Mouse (Mus musculus) liver, embryonic 15.5 days (tissue): ENCODE measurements around the gene Atp2b4. TPM values are rescaled to one million over a fixed set of nuclear protein-coding genes. Genes with fewer than 3 reads are reported as not detected.

Source experiments
- ATAC-seq: fragments of 200-750 bp; cut with Nextera tagmentation; 2 replicates; pipeline ENCODE4 v1.8.0; 2017; ENCODE audit warnings: moderate number of reproducible peaks, mild to moderate bottlenecking, moderate library complexity; ENCODE audit not compliant: insufficient read depth
- H3K27ac ChIP-seq: fragments of 300-500 bp; sonication (generic); replicated peaks from 2 replicates; pipeline ENCODE4 v1.5.1; 2015; ENCODE audit warnings: mild to moderate bottlenecking, inconsistent platforms
- H3K27me3 ChIP-seq: fragments of 300-500 bp; sonication (generic); 2 replicates; pipeline ENCODE4 v1.6.1; 2015; ENCODE audit warnings: mild to moderate bottlenecking, inconsistent platforms
- H3K36me3 ChIP-seq: fragments of 300-500 bp; sonication (generic); replicated peaks from 2 replicates; pipeline ENCODE4 v1.6.1; 2015; ENCODE audit warnings: moderate library complexity, mild to moderate bottlenecking, inconsistent platforms
- H3K4me1 ChIP-seq: fragments of 300-500 bp; sonication (generic); replicated peaks from 2 replicates; pipeline ENCODE4 v1.6.1; 2015; ENCODE audit warnings: inconsistent platforms
- H3K4me2 ChIP-seq: fragments of 300-500 bp; sonication (generic); 2 replicates; pipeline ENCODE4 v1.6.1; 2015; ENCODE audit warnings: moderate library complexity, mild to moderate bottlenecking, inconsistent platforms
- H3K4me3 ChIP-seq: fragments of 300-500 bp; sonication (generic); replicated peaks from 2 replicates; pipeline ENCODE4 v1.5.1; 2015; ENCODE audit warnings: mild to moderate bottlenecking, inconsistent platforms
- H3K9ac ChIP-seq: fragments of 300-500 bp; sonication (generic); 2 replicates; pipeline ENCODE4 v1.6.1; 2015; ENCODE audit warnings: moderate library complexity, mild to moderate bottlenecking, inconsistent platforms
- H3K9me3 ChIP-seq: fragments of 300-500 bp; sonication (generic); replicated peaks from 2 replicates; pipeline ENCODE4 v1.6.1; 2016; ENCODE audit warnings: inconsistent platforms
- WGBS: fragments of 180-500 bp; shearing (Covaris S2); methylation state at CpG from one replicate; pipeline ENCODE4 v1.1.7; 2015; ENCODE audit warnings: mixed read lengths; ENCODE audit not compliant: insufficient replicate concordance; 5-methylcytosine and 5-hydroxymethylcytosine counted together
- polyA plus RNA-seq: library from polyadenylated mRNA; unstranded; fragments of >200 nt; fragmentation: Nextera tagmentation; extraction: Ambion mirVana; gene quantifications from 2 replicates; pipeline ENCODE4 v1.2.1, GENCODE M21; 2015

The Atp2b4 gene
- polyA plus RNA-seq, 1 experiment from 2014 or later: 37.6 TPM

DNA sequence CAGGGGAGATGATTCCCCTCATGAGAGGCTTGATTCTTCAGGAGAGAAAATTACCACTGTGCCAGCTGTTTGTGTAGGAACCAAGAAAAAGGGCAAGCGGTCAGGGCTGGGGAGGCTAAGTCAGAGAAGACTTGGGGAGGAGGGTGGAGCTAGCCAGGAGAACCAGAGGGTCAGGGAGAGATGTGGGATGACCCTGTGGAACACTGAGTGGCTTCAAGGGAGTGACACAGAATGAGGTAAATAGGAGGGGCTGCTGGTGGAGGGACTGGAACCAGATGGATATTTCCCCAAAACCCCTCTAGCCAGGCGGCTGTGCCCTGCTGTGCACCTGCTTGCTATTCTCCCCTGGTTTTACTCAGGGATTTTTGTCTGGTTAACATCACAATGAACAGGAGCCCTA, 24.3 kb upstream of the Atp2b4 start:
- no peaks in the 10 kb centered on the region for H3K9me3 ChIP-seq
- H3K36me3 ChIP-seq: no peaks in the 10 kb centered on the region
- peak overlapping the region; percentile 98 for H3K27ac ChIP-seq
- peak overlapping the region; percentile 61 for H3K9ac ChIP-seq
- no peaks in the 10 kb centered on the region for H3K27me3 ChIP-seq
- WGBS: 31% methylated on average over 2 of the region's 2 CpGs
- peak overlapping the region; percentile 29 for H3K4me3 ChIP-seq
- ATAC-seq: peak; percentile 57
- peaks cover 89% of the 10 kb centered on the region for H3K4me1 ChIP-seq
- peak overlapping the region; percentile 67 for H3K4me2 ChIP-seq

DNA sequence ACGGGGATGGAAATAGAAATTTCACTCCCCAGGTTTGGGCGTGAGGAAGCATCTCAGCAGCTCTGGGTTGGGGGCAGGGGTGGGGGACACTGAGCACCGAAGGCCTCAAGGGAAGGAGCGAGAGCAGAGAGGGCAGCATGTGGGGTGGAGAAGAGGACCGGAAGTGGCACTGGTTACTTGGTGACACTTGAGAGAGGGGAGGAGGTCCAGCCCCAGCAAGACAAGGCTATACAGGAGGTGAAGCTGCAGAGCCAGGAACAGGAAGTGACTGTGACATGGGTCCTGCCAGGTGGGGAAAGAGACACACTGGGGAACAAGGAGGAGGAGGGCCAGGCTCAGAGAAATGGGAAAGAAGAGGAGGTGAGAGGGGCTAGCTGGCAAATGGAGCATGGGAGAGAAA, 20.3 kb upstream of the Atp2b4 start:
- WGBS: 37% methylated on average over 5 of the region's 5 CpGs
- no peak overlapping the region for H3K9ac ChIP-seq
- H3K9me3 ChIP-seq: no peaks in the 10 kb centered on the region
- H3K36me3 ChIP-seq: no peaks in the 10 kb centered on the region
- ATAC-seq: no peak
- H3K27ac ChIP-seq: peak overlapping the region; percentile 11; the same call in 1 of the 2 replicates
- H3K4me2 ChIP-seq: no peak overlapping the region
- no peak overlapping the region for H3K4me3 ChIP-seq
- no peaks in the 10 kb centered on the region for H3K27me3 ChIP-seq
- H3K4me1 ChIP-seq: peaks cover 74% of the 10 kb centered on the region

DNA sequence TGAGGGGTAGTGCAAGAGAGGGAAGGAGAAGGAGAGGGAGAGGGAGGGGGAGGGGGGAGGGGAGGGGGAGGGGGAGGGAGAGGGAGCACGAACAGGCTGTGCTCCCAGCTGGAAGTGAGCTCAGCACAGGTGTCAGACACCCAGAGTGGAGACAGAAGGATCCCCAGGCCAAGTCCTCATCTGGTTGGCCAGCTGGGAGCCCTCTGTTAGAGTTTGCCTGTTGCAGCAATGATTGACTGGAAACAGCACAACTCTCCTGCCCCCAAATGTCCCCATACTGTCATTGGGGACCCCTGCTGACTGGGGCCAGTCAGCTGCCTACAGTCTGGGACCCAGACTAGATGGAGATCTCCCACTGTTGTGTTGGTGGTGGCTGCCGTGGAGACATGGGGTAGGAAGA, 19.3 kb upstream of the Atp2b4 start:
- 21% methylated on average over 2 of the region's 2 CpGs for WGBS
- H3K4me3 ChIP-seq: no peak overlapping the region
- no peak for ATAC-seq
- no peak overlapping the region for H3K9ac ChIP-seq
- H3K36me3 ChIP-seq: no peaks in the 10 kb centered on the region
- no peaks in the 10 kb centered on the region for H3K27me3 ChIP-seq
- 0 out of 2 replicates have a peak overlapping the region, but pooled peaks have one; percentile 21 for H3K27ac ChIP-seq
- no peaks in the 10 kb centered on the region for H3K9me3 ChIP-seq
- no peak overlapping the region for H3K4me2 ChIP-seq
- H3K4me1 ChIP-seq: peaks cover 75% of the 10 kb centered on the region

DNA sequence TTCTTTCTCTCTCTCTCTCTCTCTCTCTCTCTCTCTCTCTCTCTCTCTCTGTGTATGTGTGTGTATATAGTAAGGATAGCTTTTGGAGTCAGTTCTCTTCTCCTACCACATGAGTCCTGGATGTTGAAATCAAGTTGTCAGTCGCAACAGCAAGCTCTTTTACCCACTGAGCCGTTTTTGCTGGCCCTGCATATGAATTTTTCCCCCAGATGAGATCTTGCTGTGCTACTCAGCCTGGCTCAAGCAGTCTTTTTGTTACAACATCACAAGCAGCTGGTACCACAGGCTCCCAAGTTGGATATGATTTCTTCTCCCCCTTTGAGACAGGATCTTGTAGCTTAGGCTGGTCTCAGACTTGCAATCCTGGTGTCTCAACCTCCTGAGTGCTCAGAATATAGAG, 17.7 kb upstream of the Atp2b4 start:
- WGBS: 77% methylated on average over 2 of the region's 2 CpGs
- Histone ChIP-seq H3K4me2 (no peak overlapping the region), H3K27ac (no peak overlapping the region; the same call in 1 of the 2 replicates), H3K36me3 (no peaks in the 10 kb centered on the region), H3K4me1 (peaks cover 70% of the 10 kb centered on the region), H3K27me3 (no peaks in the 10 kb centered on the region), H3K9ac (no peak overlapping the region), H3K4me3 (no peak overlapping the region), H3K9me3 (no peaks in the 10 kb centered on the region)
- no peak for ATAC-seq

DNA sequence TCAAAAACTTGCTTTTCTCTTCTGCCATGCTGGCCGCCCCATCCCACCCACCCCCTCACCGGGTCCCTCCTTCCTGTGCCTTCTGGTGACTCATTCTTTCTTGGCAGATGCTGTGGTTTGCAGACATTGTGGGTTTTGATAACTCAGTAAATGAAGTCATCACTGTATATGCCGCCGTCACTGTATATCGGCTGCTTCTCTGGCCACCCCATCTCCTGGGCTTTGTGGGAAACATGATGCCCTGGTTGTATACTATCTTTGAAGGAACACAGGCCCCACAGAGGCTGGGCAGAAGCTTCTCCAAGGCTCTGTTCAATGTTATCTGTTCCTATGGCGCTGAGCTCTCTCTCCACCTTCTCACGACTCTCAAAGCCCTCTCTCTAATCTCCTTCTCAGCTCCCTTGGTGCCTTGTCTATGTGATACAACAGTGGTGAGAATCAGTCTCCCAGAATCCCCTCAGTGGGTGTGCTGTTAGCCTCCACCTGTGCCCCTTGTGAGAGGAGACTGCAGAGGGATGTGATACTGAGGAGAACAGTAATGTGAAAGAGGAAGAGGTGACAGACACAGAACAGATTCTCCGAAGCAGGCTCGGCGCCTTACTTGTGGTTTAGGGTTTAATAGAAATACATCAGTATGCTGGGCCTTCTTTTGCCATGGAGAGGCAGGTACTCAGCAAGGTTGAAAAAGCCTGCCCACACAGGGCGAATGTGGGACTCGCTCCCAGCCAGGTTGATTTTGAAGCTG, 15.1 kb upstream of the Atp2b4 start:
- WGBS: 21% methylated on average over 12 of the region's 12 CpGs
- Histone ChIP-seq H3K9me3 (no peaks in the 10 kb centered on the region), H3K27me3 (no peaks in the 10 kb centered on the region), H3K4me2 (peak overlapping the region; percentile 47), H3K27ac (peak overlapping the region; percentile 80), H3K4me1 (peaks cover 44% of the 10 kb centered on the region), H3K36me3 (no peaks in the 10 kb centered on the region), H3K9ac (peak overlapping the region; percentile 50; the same call in 1 of the 2 replicates), H3K4me3 (no peak overlapping the region)
- peak; percentile 84 for ATAC-seq

DNA sequence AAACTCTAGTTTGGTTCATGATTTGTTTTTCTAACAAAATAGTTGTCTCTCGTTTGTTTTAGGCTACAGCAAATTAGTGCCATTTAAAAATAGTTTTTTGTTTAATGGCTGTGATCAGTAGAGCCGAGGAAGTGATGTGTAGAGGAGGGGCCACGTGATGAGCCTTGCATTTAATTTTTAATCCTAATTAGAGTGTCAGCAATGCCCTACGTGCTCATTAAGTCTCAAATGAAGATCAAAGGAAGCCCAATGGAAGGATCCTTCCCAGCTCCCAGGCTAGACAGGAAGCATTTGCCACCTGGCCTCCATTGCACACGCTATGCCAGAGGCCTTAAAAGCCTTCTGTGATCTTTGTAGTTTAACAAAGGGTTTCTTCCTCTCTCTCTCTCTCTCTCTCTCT, 8.5 kb upstream of the Atp2b4 start:
- H3K27me3 ChIP-seq: no peaks in the 10 kb centered on the region
- H3K4me3 ChIP-seq: no peak overlapping the region
- ATAC-seq: no peak
- peaks cover 27% of the 10 kb centered on the region for H3K4me1 ChIP-seq
- no peak overlapping the region for H3K4me2 ChIP-seq
- H3K27ac ChIP-seq: no peak overlapping the region
- no peaks in the 10 kb centered on the region for H3K36me3 ChIP-seq
- 64% methylated on average over 5 of the region's 5 CpGs for WGBS
- H3K9ac ChIP-seq: no peak overlapping the region
- no peaks in the 10 kb centered on the region for H3K9me3 ChIP-seq

DNA sequence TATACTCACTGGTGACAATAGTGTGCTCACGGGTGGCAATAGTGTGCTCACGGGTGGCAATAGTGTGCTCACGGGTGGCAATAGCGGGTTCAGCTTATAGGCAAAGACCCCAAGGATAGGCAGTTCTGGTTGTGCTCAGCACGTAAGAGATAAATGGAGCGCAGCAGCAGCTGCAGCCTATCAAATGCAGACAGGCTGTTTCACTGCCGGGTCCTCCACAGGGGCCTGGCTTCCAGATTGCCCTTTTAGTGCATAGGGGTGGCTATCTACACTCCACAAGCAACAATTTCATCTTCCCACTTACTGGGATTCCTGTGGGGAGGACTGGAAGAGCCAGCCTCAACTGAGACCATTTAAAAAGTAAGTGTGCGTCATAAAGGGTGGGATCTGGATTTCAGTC, 7.2 kb upstream of the Atp2b4 start:
- H3K36me3 ChIP-seq: no peaks in the 10 kb centered on the region
- no peak overlapping the region for H3K9ac ChIP-seq
- ATAC-seq: peak; percentile 71
- H3K27ac ChIP-seq: 0 out of 2 replicates have a peak overlapping the region, but pooled peaks have one; percentile 19
- no peak overlapping the region for H3K4me2 ChIP-seq
- H3K27me3 ChIP-seq: no peaks in the 10 kb centered on the region
- no peaks in the 10 kb centered on the region for H3K9me3 ChIP-seq
- H3K4me1 ChIP-seq: peaks cover 34% of the 10 kb centered on the region
- no peak overlapping the region for H3K4me3 ChIP-seq
- 55% methylated on average over 8 of the region's 8 CpGs for WGBS

DNA sequence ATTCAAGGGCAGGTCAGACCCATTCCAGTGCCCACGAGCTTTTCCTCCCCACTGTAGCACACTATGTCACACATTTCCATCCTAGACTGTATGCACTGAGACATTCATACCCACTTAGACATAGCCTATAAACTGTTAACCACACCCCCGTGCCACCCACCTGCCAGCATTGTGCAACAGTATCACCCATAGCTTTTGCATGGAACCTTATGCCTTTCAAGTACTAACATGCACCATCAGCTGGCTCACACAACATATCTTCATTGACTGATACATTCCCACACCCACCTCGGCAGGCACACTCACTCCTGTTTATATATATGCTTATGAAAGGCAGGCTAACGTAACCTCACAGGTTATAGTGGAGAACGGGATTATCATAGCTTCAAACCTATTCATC, 902 bp upstream of the Atp2b4 start:
- 46% methylated on average over 5 of the region's 5 CpGs for WGBS
- Histone ChIP-seq H3K4me1 (peaks cover 66% of the 10 kb centered on the region), H3K9ac (peak overlapping the region; percentile 61; the same call in 1 of the 2 replicates), H3K9me3 (no peaks in the 10 kb centered on the region), H3K4me2 (peak overlapping the region; percentile 82), H3K4me3 (peak overlapping the region; percentile 91; the same call in 1 of the 2 replicates), H3K27me3 (no peaks in the 10 kb centered on the region), H3K36me3 (peaks cover 6% of the 10 kb centered on the region), H3K27ac (peak overlapping the region; percentile 95)
- no peak for ATAC-seq

DNA sequence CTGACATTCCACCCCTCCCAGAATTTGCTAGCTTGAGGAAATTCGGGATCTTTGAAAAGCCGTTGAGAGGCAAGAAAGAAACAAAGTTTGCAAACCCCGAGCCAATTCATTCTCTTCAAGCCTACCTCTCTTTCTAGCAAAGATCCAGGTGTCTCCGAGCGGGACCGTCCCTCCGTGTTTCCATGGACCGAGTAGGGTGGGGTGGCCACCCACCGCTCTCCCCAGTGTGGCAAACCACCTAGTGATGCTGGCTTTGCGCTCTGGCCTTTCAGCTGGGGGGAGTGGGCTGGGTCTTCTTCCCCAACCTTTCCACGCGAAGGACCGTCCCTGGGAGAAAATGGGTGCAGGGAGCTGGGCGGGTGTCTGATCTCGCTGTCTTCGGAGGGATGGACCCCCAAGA, 329 bp downstream of the Atp2b4 start:
- peak; percentile 3; the same call in 1 of the 2 replicates for ATAC-seq
- Histone ChIP-seq H3K36me3 (peaks cover 19% of the 10 kb centered on the region), H3K4me1 (peaks cover 74% of the 10 kb centered on the region), H3K27me3 (no peaks in the 10 kb centered on the region), H3K9ac (peak overlapping the region; percentile 97), H3K27ac (peak overlapping the region; percentile 95), H3K4me2 (peak overlapping the region; percentile 82), H3K4me3 (peak overlapping the region; percentile 91), H3K9me3 (no peaks in the 10 kb centered on the region)
- under 1% methylated on average over 16 of the region's 16 CpGs for WGBS

DNA sequence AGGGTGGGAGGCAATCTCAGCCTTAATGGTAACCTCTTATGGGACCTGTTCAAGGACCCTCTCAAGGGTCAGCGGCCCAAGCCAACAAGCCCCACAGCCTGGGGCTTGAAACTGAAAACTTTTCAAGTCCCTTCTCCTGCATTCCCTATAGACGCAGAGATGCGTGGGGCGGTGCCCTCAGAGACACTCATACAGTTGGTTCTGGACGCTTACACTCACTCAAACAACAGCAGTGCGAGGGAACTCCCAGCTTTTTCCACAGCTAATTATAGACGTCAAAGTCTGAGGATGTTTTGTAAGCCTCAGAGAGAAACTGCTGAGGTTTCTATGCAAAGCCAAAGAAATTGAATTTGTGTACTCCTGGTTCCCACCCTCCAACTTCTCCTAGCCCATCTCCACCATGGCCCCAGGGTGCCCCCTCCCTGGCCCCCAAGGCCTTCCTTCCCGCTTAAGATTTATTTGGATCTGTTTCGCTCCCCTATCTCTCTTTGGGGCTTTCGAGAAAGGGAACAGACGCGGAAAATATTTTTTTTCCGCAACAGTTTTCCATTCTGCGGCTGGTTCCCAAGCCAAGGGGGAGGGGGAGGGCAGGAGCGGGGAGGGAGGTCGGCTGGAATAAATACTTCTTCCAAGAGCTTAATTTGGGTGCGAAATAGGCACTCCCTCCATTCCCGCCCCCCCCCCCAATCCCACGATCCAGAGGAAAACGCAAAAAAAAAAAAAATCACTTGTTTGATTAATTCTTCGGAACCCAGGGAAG, 975 bp downstream of the Atp2b4 start:
- 2% methylated on average over 21 of the region's 21 CpGs for WGBS
- H3K4me2 ChIP-seq: peak overlapping the region; percentile 82

DNA sequence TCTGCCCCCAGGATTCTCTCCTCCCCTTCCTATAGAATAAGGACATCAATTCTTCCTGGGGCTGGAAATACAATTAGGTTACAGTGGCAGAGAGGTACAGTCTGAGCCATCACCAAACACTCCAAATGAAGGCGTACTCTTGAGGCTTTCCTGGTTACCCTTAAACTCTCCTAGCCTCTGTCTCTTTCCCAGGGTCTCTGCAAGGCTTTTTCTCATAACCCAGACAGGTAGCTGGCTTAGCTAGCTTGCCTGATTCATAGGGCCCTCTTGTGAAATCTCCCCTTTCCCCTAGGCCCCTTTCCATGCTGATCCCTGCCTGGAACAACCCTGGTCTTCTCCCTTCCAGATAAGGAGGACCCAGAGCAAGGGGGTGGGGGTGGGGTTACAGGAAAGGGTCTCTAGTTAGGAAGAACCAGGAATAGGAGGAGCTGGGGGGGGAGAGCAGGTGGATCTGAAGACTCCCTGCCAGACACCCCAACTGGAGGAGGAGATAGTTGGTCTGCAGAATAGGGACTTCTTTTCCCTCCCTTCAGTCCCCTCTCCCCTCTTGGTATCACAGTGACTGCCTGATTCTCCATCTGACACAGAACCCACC, 1.9 kb downstream of the Atp2b4 start:
- WGBS: 39% methylated on average over 1 of the region's 1 CpGs
- H3K9ac ChIP-seq: peak overlapping the region; percentile 97
- H3K4me1 ChIP-seq: peaks cover 81% of the 10 kb centered on the region
- no peaks in the 10 kb centered on the region for H3K27me3 ChIP-seq
- H3K36me3 ChIP-seq: peaks cover 33% of the 10 kb centered on the region
- peak overlapping the region; percentile 91 for H3K4me3 ChIP-seq
- peak overlapping the region; percentile 82 for H3K4me2 ChIP-seq
- peak overlapping the region; percentile 95 for H3K27ac ChIP-seq
- no peak for ATAC-seq
- H3K9me3 ChIP-seq: no peaks in the 10 kb centered on the region

More for the DNA sequence above, 975 bp downstream of the Atp2b4 start:
- Histone ChIP-seq H3K27me3 (no peaks in the 10 kb centered on the region), H3K4me3 (peak overlapping the region; percentile 91), H3K9me3 (no peaks in the 10 kb centered on the region), H3K9ac (peak overlapping the region; percentile 97), H3K27ac (peak overlapping the region; percentile 95), H3K36me3 (peaks cover 25% of the 10 kb centered on the region), H3K4me1 (peaks cover 75% of the 10 kb centered on the region)
- no peak for ATAC-seq
